28 mouse cellular contexts compared by ENCODE assay signal in genomic region chr3:108101594-108101993, GRCm38 (mm10). TPM values are rescaled to one million over a fixed set of nuclear protein-coding genes. Genes with fewer than 3 reads are reported as not detected.
DNase-seq lines count a peak whose midpoint lies in the region; ATAC-seq and TF ChIP-seq lines count a peak whose summit lies in the region.
"Had no signal": no experiment of that assay in that cellular context is flagged by ENCODE, and none has a peak within 500 bp of the region (broad histone marks: within the 10 kb centered on the region; RNA-seq: fewer than 3 reads in every experiment).

No protein-coding gene starts in this region.

- no peaks in the 10 kb centered on the region for H3K9me3 ChIP-seq in forebrain, embryonic 13.5 days (replicated peaks)
- no peaks in the 10 kb centered on the region for H3K9me3 ChIP-seq in forebrain, embryonic 10.5 days
- H3K9me3 ChIP-seq in liver, embryonic 13.5 days (replicated peaks): no peaks in the 10 kb centered on the region
- H3K9me3 ChIP-seq: heart, embryonic 10.5 days; limb, embryonic 10.5 days; neural tube, embryonic 12.5 days had no signal

- peaks cover 10% of the 10 kb centered on the region; the same call in 1 of the 2 replicates for H3K36me3 ChIP-seq in forebrain, embryonic 13.5 days (ENCODE audit: poor library complexity, severe bottlenecking)
- peaks cover 11% of the 10 kb centered on the region for H3K36me3 ChIP-seq in forebrain, embryonic 10.5 days (replicated peaks)
- peaks cover 11% of the 10 kb centered on the region for H3K36me3 ChIP-seq in liver, embryonic 13.5 days
- H3K36me3 ChIP-seq: heart, embryonic 10.5 days had no signal

- DNase-seq in forebrain, embryonic 10.5 days (ENCODE audit: extremely low spot score, low spot score): no peak
- no peak for DNase-seq in layer of hippocampus, adult 2 months (ENCODE audit: low spot score in 2 of 2)
- no peak for DNase-seq in layer of hippocampus, adult 8-10 months (ENCODE audit: low spot score in 2 of 2)
- peak; percentile 74 for DNase-seq in brain, adult 2 months (ENCODE audit: low read depth, low spot score)
- no peak for DNase-seq in liver, embryonic 13.5 days
- no peak for DNase-seq in cerebellum, postnatal 4 days (ENCODE audit: low spot score in 2 of 2)
- DNase-seq in thymus, postnatal 4 days: no peak
- DNase-seq: adrenal gland, postnatal 14 days; cerebellum, adult 11-12 months; cerebellum, postnatal 14 days; embryo, embryonic 11 days; heart, postnatal 36 days; kidney, adult 8-10 months; kidney, postnatal 14 days; layer of hippocampus, adult 9-11 months; thymus, postnatal 36 days had no signal

- H3K4me1 ChIP-seq in forebrain, embryonic 13.5 days: peaks cover 18% of the 10 kb centered on the region
- H3K4me1 ChIP-seq in forebrain, embryonic 10.5 days: no peaks in the 10 kb centered on the region
- H3K4me1 ChIP-seq in liver, embryonic 13.5 days (replicated peaks): peaks cover 66% of the 10 kb centered on the region
- H3K4me1 ChIP-seq: limb, embryonic 10.5 days; neural tube, embryonic 12.5 days had no signal

- WGBS in forebrain, embryonic 13.5 days: 20% methylated on average over 3 of the region's 3 CpGs
- 68% methylated on average over 3 of the region's 3 CpGs for WGBS in forebrain, embryonic 10.5 days
- 60% methylated on average over 3 of the region's 3 CpGs for WGBS in liver, embryonic 13.5 days (ENCODE audit: insufficient replicate concordance)

- H3K4me3 ChIP-seq in forebrain, embryonic 13.5 days: no peak overlapping the region
- no peak overlapping the region for H3K4me3 ChIP-seq in forebrain, embryonic 10.5 days
- no peak overlapping the region for H3K4me3 ChIP-seq in layer of hippocampus, adult 2 months
- no peak overlapping the region for H3K4me3 ChIP-seq in liver, embryonic 13.5 days (replicated peaks)
- H3K4me3 ChIP-seq: heart, embryonic 10.5 days; left cerebral cortex, adult 2 months; limb, embryonic 10.5 days; neural tube, embryonic 12.5 days had no signal

- H3K27ac ChIP-seq in forebrain, embryonic 13.5 days: peak overlapping the region; percentile 84
- no peak overlapping the region for H3K27ac ChIP-seq in forebrain, embryonic 10.5 days
- H3K27ac ChIP-seq in layer of hippocampus, adult 2 months: peak overlapping the region; percentile 10; the same call in 1 of the 2 replicates
- H3K27ac ChIP-seq in liver, embryonic 13.5 days: peak overlapping the region; percentile 61
- H3K27ac ChIP-seq: heart, embryonic 10.5 days; left cerebral cortex, adult 2 months; limb, embryonic 10.5 days; liver, embryonic 14.5 days; macrophage; neural tube, embryonic 12.5 days had no signal

- H3K4me2 ChIP-seq in forebrain, embryonic 13.5 days: peak overlapping the region; percentile 11; the same call in 1 of the 2 replicates
- no peak overlapping the region for H3K4me2 ChIP-seq in liver, embryonic 13.5 days
- H3K4me2 ChIP-seq: neural tube, embryonic 12.5 days had no signal

- ATAC-seq in forebrain, embryonic 13.5 days: peak; percentile 87
- no peak for ATAC-seq in liver, embryonic 13.5 days (ENCODE audit: low read depth)
- ATAC-seq: activated CD4-positive, CD25-positive, alpha-beta regulatory T cell, adult 4 months; CD4-positive, CD25-positive, alpha-beta regulatory T cell, adult 4 months; inflammation-experienced regulatory T-cells, adult 6 months had no signal

- TF ChIP-seq CTCF in layer of hippocampus, adult 2 months (conservative IDR thresholded peaks at IDR 0.05): no peak

- no peaks in the 10 kb centered on the region for H3K27me3 ChIP-seq in forebrain, embryonic 13.5 days
- H3K27me3 ChIP-seq in forebrain, embryonic 10.5 days (ENCODE audit: poor library complexity, severe bottlenecking): no peaks in the 10 kb centered on the region
- H3K27me3 ChIP-seq in liver, embryonic 13.5 days: no peaks in the 10 kb centered on the region
- H3K27me3 ChIP-seq: neural tube, embryonic 12.5 days had no signal

- H3K9ac ChIP-seq in forebrain, embryonic 13.5 days: no peak overlapping the region
- no peak overlapping the region for H3K9ac ChIP-seq in liver, embryonic 13.5 days
- H3K9ac ChIP-seq: liver, embryonic 14.5 days; neural tube, embryonic 12.5 days had no signal

RNA-seq across cellular contexts. Expression of gene Gnat2, which starts 9.0 kb away (rescaled TPM):
- polyA plus RNA-seq in forebrain, embryonic 13.5 days (2015; fragmentation: Nextera tagmentation; extraction: Ambion mirVana): 0.44 and 0.57 TPM in 2 replicates
- polyA plus RNA-seq in forebrain, embryonic 10.5 days (2016; fragmentation: Nextera tagmentation; extraction: Ambion mirVana): 0.96 and 1.4 TPM in 2 replicates
- not detected for total RNA-seq in layer of hippocampus, adult 2 months (2021)
- under 1 TPM in 1 of 4 experiments, not detected in 3; 0.61 TPM for total RNA-seq in layer of hippocampus, adult 8-10 months (2022)
- 2.6 and 3.1 TPM in 2 replicates for polyA plus RNA-seq in liver, embryonic 13.5 days (2015; fragmentation: Nextera tagmentation; extraction: Ambion mirVana)
- total RNA-seq: heart, postnatal 36 days; left cerebral cortex, adult 2 months had no signal
- polyA plus RNA-seq: activated CD4-positive, CD25-positive, alpha-beta regulatory T cell, adult 4 months; CD4-positive, CD25-positive, alpha-beta regulatory T cell, adult 4 months; inflammation-experienced regulatory T-cells, adult 6 months; macrophage had no signal

RNA-seq across cellular contexts. Expression of gene Ampd2, which starts 15.1 kb away (rescaled TPM):
- 38.6 and 45.3 TPM in 2 replicates for polyA plus RNA-seq in forebrain, embryonic 13.5 days (2015; fragmentation: Nextera tagmentation; extraction: Ambion mirVana)
- 69.3 and 71.4 TPM in 2 replicates for polyA plus RNA-seq in forebrain, embryonic 10.5 days (2016; fragmentation: Nextera tagmentation; extraction: Ambion mirVana)
- total RNA-seq in layer of hippocampus, adult 2 months (2021): 10 to 100 TPM; 74.0 to 76.7 TPM
- total RNA-seq in layer of hippocampus, adult 8-10 months (2022): 10 to 100 TPM; 64.2 to 82.5 (median 74.0) TPM
- polyA plus RNA-seq in liver, embryonic 13.5 days (2015; fragmentation: Nextera tagmentation; extraction: Ambion mirVana): 46.0 and 48.2 TPM in 2 replicates

RNA-seq across cellular contexts. Expression of gene Gnai3, which starts 44.4 kb away (rescaled TPM):
- polyA plus RNA-seq in forebrain, embryonic 13.5 days (2015; fragmentation: Nextera tagmentation; extraction: Ambion mirVana): 173 and 180 TPM in 2 replicates
- 202 and 207 TPM in 2 replicates for polyA plus RNA-seq in forebrain, embryonic 10.5 days (2016; fragmentation: Nextera tagmentation; extraction: Ambion mirVana)
- total RNA-seq in layer of hippocampus, adult 2 months (2021): 10 to 100 TPM; 28.0 to 28.4 TPM
- total RNA-seq in layer of hippocampus, adult 8-10 months (2022): 10 to 100 TPM; 27.5 to 31.1 (median 30.1) TPM
- polyA plus RNA-seq in liver, embryonic 13.5 days (2015; fragmentation: Nextera tagmentation; extraction: Ambion mirVana): 67.8 and 83.4 TPM in 2 replicates

RNA-seq across cellular contexts. Expression of gene Gpr61, which starts 53.1 kb away (rescaled TPM):
- polyA plus RNA-seq in forebrain, embryonic 13.5 days (2015; fragmentation: Nextera tagmentation; extraction: Ambion mirVana): 0.98 and 1.0 TPM in 2 replicates
- polyA plus RNA-seq in forebrain, embryonic 10.5 days (2016; fragmentation: Nextera tagmentation; extraction: Ambion mirVana): 0.15 and 0.21 TPM in 2 replicates
- total RNA-seq in layer of hippocampus, adult 2 months (2021): 10 to 100 TPM; 17.3 to 18.0 TPM
- 10 to 100 TPM; 15.8 to 17.2 (median 17.0) TPM for total RNA-seq in layer of hippocampus, adult 8-10 months (2022)
- not detected in 2 replicates for polyA plus RNA-seq in liver, embryonic 13.5 days (2015; fragmentation: Nextera tagmentation; extraction: Ambion mirVana)
- total RNA-seq: adrenal gland, postnatal 14 days; gastrocnemius, adult 18-20 months; heart, postnatal 36 days had no signal
- polyA plus RNA-seq: activated CD4-positive, CD25-positive, alpha-beta regulatory T cell, adult 4 months; gonadal fat pad, adult 2 months; inflammation-experienced regulatory T-cells, adult 6 months; macrophage had no signal

RNA-seq across cellular contexts. Expression of gene Gstm4, which starts 56.9 kb away (rescaled TPM):
- polyA plus RNA-seq in forebrain, embryonic 13.5 days (2015; fragmentation: Nextera tagmentation; extraction: Ambion mirVana): 10.8 and 11.4 TPM in 2 replicates
- polyA plus RNA-seq in forebrain, embryonic 10.5 days (2016; fragmentation: Nextera tagmentation; extraction: Ambion mirVana): 14.2 and 15.0 TPM in 2 replicates
- total RNA-seq in layer of hippocampus, adult 2 months (2021): 10 to 100 TPM; 11.5 to 12.3 TPM
- total RNA-seq in layer of hippocampus, adult 8-10 months (2022): 10 to 100 TPM; 11.1 to 14.4 (median 13.4) TPM
- 17.9 and 19.6 TPM in 2 replicates for polyA plus RNA-seq in liver, embryonic 13.5 days (2015; fragmentation: Nextera tagmentation; extraction: Ambion mirVana)
